Mouse (Mus musculus): Measurements from ENCODE around the gene Sh2d7.
A peak's percentile ranks its signal among the peaks of the same experiment; 100 is the strongest.

Gene Sh2d7

GRCm38 (mm10) chr9:54538684-54539083 is at the start of gene Sh2d7:
TSS of gene Sh2d7 (plus strand) at chr9:54538984.
- no peak for DNase-seq (ENCODE audit: low spot score)

DNA sequence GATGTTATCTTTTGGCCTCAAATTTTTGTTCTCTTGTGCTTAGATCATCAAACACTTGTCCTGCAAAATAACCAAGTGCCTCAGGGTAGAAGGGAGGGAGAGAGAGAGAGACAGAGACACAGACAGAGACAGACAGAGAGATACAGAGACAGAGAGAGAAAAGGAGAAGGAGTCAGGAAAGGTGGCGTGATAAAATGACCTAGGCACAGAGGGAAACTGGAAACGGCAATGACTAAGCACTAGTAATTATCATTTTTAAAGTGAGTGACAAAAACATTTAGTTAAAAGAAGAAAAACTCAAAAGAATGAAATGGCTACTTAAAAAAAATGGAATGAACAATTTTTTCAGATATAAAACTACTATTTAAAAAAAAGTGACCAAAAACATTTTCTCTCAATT is 49.2 kb upstream of the Sh2d7 start:
- no peak for DNase-seq (ENCODE audit: low spot score)

DNA sequence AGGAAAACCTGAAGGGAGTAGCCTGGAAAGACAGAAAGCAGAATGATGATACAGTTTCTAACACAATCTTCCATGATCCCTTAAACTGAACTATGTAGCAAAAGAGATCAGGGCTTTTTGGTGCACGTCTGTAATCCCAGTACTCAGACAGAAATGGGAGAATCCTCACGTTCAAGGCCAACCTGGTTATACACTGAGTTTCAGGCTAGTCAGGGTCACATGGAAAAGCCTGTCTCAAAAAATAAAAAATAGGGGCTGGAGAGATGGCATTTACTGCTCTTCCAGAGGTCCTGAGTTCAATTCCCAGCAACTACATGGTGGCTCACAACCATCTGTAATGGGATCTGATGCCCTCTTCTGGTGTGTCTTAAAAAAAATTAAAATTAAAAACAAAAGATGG is 48.4 kb upstream of the Sh2d7 start:
- DNase-seq (ENCODE audit: low spot score) = no peak

- DNase-seq (ENCODE audit: low spot score) = no peak
Observed at GRCm38 (mm10) chr9:54499291-54499690, 39.5 kb upstream of the Sh2d7 start.

DNA sequence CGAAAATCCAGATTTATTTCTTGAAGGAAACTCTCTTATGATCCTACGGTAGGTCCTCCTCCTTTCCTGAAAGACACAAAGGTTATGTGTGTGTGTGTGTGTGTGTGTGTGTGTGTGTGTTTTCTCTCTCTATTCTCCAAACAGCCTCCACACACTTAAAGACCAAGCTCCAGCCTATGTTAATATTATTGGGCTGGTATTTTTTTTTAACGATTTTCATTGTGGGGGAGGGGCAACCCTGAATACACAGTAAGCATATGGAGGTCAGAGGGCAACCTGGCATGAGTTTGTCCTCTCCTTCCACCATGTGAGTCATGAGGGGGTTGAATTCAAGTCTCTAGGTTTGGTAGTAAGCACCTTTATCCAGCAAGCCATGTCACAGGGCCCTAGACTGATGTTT is 39.0 kb upstream of the Sh2d7 start:
- DNase-seq (ENCODE audit: low spot score) = no peak

DNA sequence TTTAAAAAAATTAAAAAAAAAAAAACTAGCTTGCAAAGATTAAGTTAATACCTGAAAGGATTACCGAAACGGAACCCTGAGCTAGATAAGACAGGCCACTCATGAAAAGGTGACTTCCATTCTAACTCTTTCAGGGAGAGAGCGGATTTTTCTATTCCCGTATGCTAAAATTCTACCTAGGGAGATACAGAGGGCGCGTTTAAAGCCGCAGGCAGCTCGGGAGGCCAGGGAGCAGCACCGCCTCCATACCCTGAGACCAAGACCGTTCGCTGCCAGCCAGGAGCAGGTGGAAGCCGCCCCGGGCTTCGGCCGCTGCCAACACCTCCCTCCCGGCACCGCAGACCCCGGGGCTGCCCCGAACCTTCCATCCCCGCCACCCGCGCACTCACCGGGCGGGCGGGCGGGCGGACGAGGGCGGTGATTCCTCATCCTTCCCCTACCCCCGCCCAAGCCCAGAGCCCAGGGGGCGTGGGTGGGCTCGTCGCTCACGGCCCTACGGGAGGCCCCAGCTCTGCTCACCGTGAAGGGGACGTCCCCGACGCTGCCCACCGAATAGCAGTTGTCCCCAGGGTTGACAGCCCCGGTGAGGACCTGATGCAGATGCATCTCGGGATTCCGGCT is 37.8 kb upstream of the Sh2d7 start:
- no peak for DNase-seq (ENCODE audit: low spot score)

DNA sequence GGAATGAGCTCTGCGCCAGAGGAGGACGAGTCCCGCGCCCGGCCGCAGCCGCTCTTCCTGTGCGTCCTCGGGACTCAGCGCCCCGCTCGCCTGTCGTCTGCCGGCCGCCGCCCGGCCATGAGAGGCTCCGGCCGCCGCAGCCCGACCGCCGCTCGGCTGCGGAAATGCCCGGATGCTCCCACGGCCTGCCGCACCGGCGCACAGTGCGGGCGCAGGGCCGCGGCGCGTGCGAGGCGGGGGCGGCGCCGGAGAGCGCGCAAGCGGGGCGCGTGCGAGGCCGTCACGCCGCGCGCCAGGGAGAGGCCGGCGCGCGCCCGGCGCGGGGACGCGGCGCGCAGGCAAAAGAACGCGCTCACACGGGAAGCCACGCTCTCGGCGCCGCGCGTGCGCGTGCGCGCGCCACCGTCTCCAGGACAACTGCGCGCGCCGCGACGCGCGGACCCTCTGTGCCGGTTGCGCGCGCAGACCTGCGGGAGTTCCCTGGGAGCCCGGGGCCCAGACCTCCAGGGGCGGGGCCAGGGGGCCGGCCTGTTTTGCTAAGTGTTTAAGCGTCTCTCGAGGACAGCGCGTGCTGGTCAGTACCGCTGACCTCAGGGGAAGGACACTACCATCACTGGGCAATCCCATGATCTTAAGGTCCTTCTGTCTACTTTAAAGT is 37.2 kb upstream of the Sh2d7 start, which contains the start of gene Dmxl2:
TSS of gene Dmxl2 (minus strand) at position 174 of the 658 bp plus-strand sequence.
- peak; percentile 73 for DNase-seq (ENCODE audit: low spot score)

- no peak for DNase-seq (ENCODE audit: low spot score)
Observed at GRCm38 (mm10) chr9:54502111-54502495, 36.7 kb upstream of the Sh2d7 start.

DNA sequence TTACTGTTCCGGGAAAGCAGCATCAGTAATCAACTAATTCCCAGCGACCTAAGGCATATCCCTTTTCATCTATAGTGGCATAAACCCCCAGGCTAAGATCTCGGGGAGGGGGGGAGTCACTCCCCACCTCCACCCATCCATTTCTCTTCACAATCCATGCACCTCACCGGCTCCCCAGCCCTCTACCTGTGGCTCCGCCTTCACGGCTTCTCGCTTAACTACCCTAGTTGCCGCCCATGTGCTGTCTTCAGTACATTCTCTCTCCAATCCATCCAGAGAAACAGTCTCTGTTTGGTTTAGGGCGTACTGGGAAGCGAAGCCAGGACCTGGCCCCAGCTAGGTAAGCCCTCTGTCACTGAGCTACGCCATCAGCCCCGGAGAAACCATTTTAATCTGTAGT is 35.9 kb upstream of the Sh2d7 start:
- no peak for DNase-seq (ENCODE audit: low spot score)

GRCm38 (mm10) chr9:54515991-54516390 is 22.8 kb upstream of the Sh2d7 start:
- no peak for DNase-seq (ENCODE audit: low spot score)

DNA sequence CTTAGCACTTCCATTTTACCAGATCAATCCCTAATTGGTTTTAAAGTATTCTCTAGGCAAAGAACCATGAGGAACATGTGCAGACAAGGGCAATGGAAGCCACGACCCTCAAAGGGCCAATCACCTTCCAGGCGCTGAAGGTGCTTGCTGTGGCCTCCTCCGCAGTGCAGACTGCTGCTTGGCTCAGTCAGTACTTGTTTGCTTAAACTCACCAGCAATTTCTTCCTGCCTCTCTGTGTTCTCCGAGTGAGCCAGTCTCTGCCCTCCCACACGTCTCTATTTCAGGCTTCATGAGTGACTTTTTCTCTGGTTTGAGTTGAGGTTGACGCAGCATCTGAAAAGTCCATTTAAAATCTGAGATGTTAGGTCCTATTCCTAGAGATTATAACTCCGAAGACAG is 19.9 kb upstream of the Sh2d7 start:
- no peak for DNase-seq (ENCODE audit: low spot score)

- no peak for DNase-seq (ENCODE audit: low spot score)
Observed at GRCm38 (mm10) chr9:54520286-54520685, 18.5 kb upstream of the Sh2d7 start.

GRCm38 (mm10) chr9:54527694-54528093 is 11.1 kb upstream of the Sh2d7 start:
- DNase-seq (ENCODE audit: low spot score) = no peak

DNA sequence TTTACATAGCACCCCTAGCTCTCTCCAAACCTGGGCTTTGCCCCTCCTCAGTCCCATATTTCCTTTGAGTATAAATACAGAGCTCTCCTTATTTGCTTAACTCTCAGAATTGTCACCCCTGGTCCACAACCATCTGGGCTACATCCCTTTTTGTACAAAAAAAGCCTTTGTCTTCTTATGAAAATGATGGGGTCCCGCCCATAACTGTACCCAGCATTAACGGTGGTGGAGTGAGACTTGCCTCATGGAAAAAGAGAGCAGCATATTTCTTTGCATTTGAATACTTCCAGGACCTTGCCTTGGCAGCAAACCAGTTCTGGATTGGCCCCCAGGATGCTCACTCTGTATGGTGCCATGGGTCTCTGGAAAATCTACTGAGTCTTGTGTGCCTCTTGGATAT is 8.8 kb upstream of the Sh2d7 start:
- DNase-seq (ENCODE audit: low spot score) = no peak

DNA sequence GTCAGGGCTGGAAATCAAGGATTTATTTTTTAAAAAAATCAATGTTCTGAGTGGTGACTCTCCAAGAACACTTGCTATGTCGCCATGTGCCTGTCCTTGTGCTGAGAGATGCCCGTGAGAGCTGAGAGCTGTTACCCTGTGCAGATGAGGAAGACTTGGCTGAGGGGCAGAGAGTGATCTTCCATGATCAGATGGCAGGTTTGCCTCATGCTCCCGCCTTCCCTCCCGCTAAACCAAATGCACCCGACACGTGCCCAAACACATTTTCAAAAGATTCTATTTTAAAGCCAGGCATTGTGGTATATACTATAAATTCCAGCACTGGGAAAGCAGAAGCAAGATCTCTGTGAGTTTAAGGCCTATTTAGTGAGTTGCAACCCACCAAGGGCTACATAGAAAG is 7.9 kb upstream of the Sh2d7 start:
- no peak for DNase-seq (ENCODE audit: low spot score)

GRCm38 (mm10) chr9:54531421-54531820 is 7.4 kb upstream of the Sh2d7 start:
- no peak for DNase-seq (ENCODE audit: low spot score)

DNA sequence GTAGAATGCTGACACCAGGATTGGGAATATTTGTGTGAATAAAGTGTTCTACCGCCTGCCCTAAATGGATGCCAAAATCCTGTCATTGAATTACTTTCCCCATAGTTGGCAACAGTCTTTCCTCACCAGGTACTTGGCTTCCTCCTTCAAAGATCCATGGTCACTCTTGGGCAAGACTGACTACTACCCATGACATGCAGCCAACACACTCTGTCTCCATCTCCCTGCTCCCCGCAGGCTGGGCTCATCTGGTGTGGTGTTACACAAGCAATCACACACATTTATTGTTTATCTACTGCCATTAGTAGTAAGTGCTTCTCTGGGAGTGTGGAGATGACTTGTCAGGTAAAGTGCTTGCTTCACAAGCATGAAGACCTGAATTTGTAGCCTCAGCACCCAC is 5.9 kb upstream of the Sh2d7 start:
- DNase-seq (ENCODE audit: low spot score) = no peak

DNA sequence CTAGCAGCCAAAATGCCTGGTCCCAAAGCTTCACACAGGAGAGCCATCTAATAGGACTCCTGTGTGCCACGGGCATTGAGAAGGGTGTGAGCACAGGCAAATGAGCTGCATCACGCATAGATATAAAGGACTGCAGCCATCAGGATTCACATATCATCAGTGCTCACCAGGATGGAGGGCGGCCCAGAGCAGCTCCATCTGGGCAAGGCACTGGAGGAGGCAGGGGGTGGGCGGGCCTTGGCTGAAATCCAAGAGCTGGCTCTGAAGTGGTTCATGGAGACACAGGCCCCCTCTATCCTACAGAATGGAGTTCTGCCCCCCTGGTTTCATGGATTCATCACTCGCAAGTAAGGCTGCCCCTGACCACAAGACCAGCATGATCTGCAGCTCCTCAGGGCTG is 4.8 kb upstream of the Sh2d7 start:
- DNase-seq (ENCODE audit: low spot score) = no peak

- DNase-seq (ENCODE audit: low spot score) = no peak
Observed at GRCm38 (mm10) chr9:54536236-54536635, 2.5 kb upstream of the Sh2d7 start.

DNA sequence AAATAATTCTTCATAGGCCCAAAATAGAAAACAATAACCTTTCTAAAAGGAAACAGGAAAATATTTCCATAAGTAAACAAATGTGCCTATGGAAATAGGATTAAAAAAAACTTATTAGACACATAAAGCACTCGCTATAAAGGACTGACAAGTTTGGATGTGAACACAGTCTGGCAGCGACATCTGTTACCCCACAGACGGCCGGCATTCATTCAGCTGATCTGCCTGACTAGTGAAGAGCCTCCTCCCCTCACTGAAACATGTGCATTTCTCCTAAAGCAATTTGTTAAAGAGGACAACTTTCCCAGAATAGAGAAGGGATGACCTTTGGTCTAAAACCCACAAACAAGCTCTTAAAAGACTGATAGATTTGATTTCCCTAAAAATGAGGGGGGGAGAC is 1.8 kb upstream of the Sh2d7 start:
- no peak for DNase-seq (ENCODE audit: low spot score)

- no peak for DNase-seq (ENCODE audit: low spot score)
Observed at GRCm38 (mm10) chr9:54537480-54537879, 1.3 kb upstream of the Sh2d7 start.

DNA sequence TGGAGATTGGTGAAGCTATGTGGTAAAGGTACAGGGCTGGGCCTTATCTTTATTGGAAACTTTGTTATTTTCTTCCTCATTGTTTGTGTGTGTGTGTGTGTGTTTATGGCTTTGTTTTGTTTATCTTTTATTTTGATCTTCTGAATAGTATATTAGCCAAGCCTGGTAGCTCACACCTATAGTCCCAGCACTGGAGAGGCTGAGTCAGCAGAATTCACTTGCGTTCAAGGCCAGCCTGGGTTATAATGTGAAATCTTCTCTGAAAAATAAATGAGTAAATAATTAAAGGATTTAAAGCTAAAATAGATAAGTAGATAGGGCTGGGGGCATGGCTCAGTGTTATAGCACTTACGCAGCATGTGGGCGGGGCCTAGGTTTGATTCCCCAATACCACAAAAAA is 540 bp upstream of the Sh2d7 start:
- DNase-seq (ENCODE audit: low spot score) = no peak

GRCm38 (mm10) chr9:54540801-54541200 is 2.0 kb downstream of the Sh2d7 start:
- DNase-seq (ENCODE audit: low spot score) = no peak

Measured in ovary, postnatal 14 days (tissue).